In the genomic region with DNA sequence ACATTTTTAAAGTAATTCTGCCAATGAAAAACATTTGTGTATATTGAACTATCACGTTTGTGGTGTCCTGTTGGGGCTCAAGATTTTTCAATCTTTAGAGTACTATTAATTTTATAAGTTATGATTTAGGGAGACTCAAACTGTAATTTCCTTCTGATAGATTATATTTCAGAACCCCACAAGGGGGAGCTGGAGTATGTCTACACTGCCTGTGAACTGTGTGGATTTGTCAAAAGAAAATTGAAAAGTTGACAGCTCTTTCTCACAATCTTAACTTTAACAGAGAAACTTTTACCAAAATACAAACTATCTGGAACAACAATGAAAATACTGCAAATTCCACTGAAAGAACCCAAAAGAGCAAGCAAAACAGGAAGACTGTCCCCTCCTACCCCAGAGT, we compare ENCODE assay signal across 10 mouse cellular contexts.
DNase-seq lines count a peak whose midpoint lies in the region; ATAC-seq and TF ChIP-seq lines count a peak whose summit lies in the region.
"Had no signal": no experiment of that assay in that cellular context is flagged by ENCODE, and none has a peak within 500 bp of the region (broad histone marks: within the 10 kb centered on the region; RNA-seq: fewer than 3 reads in every experiment).

No protein-coding gene starts in this region.

- intact Hi-C loops in gastrocnemius, adult 2 months (cut with DNase I) = loop anchor here (1.0 to 10.0 kb wide), 3 partner anchors 90 to 208 kb away; partner anchors contain the start of gene Mnd1
- intact Hi-C loops in gastrocnemius, postnatal 36 days (cut with DNase I) = loop anchor here (5.0 to 10.0 kb wide), 3 partner anchors 90 to 368 kb away; partner anchors contain the start of gene Mnd1
- intact Hi-C loops in left cerebral cortex, postnatal 25 days (cut with DNase I) = loop anchor here (1.0 to 10.0 kb wide), 5 partner anchors 70 to 368 kb away; partner anchors contain the start of genes Mnd1 and Tmem131l

- peaks cover 31% of the 10 kb centered on the region for H3K36me3 ChIP-seq in lung, embryonic 14.5 days (ENCODE audit: insufficient read depth)
- H3K36me3 ChIP-seq: heart, embryonic 15.5 days had no signal

- DNase-seq in gastrocnemius, adult 2 months = no peak
- DNase-seq in gastrocnemius, postnatal 36 days = no peak
- DNase-seq in lung, embryonic 14.5 days = peak; percentile 78
- DNase-seq in lung, postnatal 4 days = no peak
- DNase-seq in left cerebral cortex, postnatal 25 days (ENCODE audit: low spot score in 2 of 2) = no peak
- DNase-seq in right cerebral cortex, postnatal 14 days = no peak

- no peak overlapping the region for H3K9ac ChIP-seq in lung, embryonic 14.5 days
- H3K9ac ChIP-seq: embryonic facial prominence, embryonic 15.5 days; heart, embryonic 15.5 days had no signal

- 74% methylated on average over 1 of the region's 1 CpGs for whole genome bisulfite sequencing in lung, embryonic 14.5 days

- H3K27me3 ChIP-seq in lung, embryonic 14.5 days (ENCODE audit: insufficient read depth, low read length) = no peaks in the 10 kb centered on the region
- H3K27me3 ChIP-seq: embryonic facial prominence, embryonic 15.5 days; heart, embryonic 15.5 days had no signal

- no peaks in the 10 kb centered on the region for H3K4me1 ChIP-seq in lung, embryonic 14.5 days (ENCODE audit: insufficient read depth)
- peaks cover 58% of the 10 kb centered on the region for H3K4me1 ChIP-seq in bone marrow macrophage, adult 2 months (ENCODE audit: control insufficient read depth, insufficient read depth, low read length)

- no peaks in the 10 kb centered on the region for H3K9me3 ChIP-seq in lung, embryonic 14.5 days (ENCODE audit: low read depth, low read length)
- H3K9me3 ChIP-seq: embryonic facial prominence, embryonic 15.5 days; heart, embryonic 15.5 days had no signal

- no peak overlapping the region for H3K4me3 ChIP-seq in gastrocnemius, adult 2 months
- H3K4me3 ChIP-seq in lung, embryonic 14.5 days (ENCODE audit: low read depth, low read length) = no peak overlapping the region
- H3K4me3 ChIP-seq in bone marrow macrophage, adult 2 months (ENCODE audit: insufficient read depth, low read length) = no peak overlapping the region
- H3K4me3 ChIP-seq: embryonic facial prominence, embryonic 15.5 days; heart, embryonic 15.5 days had no signal

- ATAC-seq in lung, embryonic 14.5 days (ENCODE audit: insufficient read depth) = no peak
- peak; percentile 52 for ATAC-seq in megakaryocyte progenitor cell, adult 5-6 weeks (replicated peaks; ENCODE audit: poor library complexity)

- peak; percentile 81 for TF ChIP-seq CTCF in gastrocnemius, adult 2 months (IDR thresholded peaks at IDR 0.05)
- TF ChIP-seq CTCF in lung, embryonic 14.5 days (IDR thresholded peaks at IDR 0.05; ENCODE audit: low read depth) = peak; percentile 57
- TF ChIP-seq CTCF in bone marrow macrophage, adult 2 months (IDR thresholded peaks at IDR 0.05; ENCODE audit: low read depth, low read length) = no peak

- TF ChIP-seq POLR2A in bone marrow macrophage, adult 2 months (IDR thresholded peaks at IDR 0.05; ENCODE audit: borderline replicate concordance, low read depth, low read length) = no peak

- H3K4me2 ChIP-seq in lung, embryonic 14.5 days = no peak overlapping the region
- H3K4me2 ChIP-seq: embryonic facial prominence, embryonic 15.5 days; heart, embryonic 15.5 days had no signal

- no peak overlapping the region; the same call in 1 of the 2 replicates for H3K27ac ChIP-seq in gastrocnemius, adult 2 months
- no peak overlapping the region for H3K27ac ChIP-seq in lung, embryonic 14.5 days (ENCODE audit: low read depth)
- peak overlapping the region; percentile 62 for H3K27ac ChIP-seq in bone marrow macrophage, adult 2 months (ENCODE audit: insufficient read depth, low read depth, low read length)
- H3K27ac ChIP-seq: embryonic facial prominence, embryonic 15.5 days; heart, embryonic 15.5 days had no signal
